Mouse (Mus musculus): ENCODE measurements at regions not wholly inside any gene's neighbourhood (a gene's known extent, or its start where the extent isn't known, plus 50 kb on each side); places are given as distances from the start of the nearest gene placed in this dataset.

DNA sequence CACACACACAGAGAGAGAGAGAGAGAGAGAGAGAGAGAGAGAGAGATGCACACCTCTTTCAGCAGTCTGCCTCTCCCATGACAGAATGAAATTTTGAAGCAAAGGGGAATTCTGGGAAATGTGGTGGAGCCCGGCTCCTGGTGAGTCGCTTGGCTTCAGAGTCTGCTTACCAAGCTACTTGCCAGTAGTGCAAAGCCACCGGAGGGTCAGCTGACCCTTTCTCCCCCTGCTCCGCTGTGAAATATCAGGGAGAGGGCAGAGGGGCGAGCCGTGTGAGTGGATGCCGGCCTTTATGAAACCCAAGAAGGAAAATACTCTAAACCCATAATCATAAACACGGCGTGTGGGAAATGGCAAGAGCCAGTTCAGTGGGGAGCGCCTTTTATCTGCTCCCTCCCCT, 84.2 kb upstream of the Gsc start:
- no peak for TF ChIP-seq CTCF (IDR thresholded peaks at IDR 0.05; ENCODE audit: extremely low read depth, insufficient read length, insufficient replicate concordance, low read depth, low read length)
- no peak for TF ChIP-seq POLR2A (IDR thresholded peaks at IDR 0.05; ENCODE audit: low read depth, low read length)

All from small intestine, adult 2 months (tissue).